Mouse (Mus musculus) MEL (cell line): ENCODE data around the gene Il18rap.

ENCODE experiments used
- CTCF ChIP-seq, 3 experiments: IDR thresholded peaks in 2 of 3; conservative IDR thresholded peaks in 1 of 3; 2 replicates each; pipeline ENCODE4 v1.5.1; 2011 to 2012; ENCODE audit warnings: low read length in 3 of 3, low read depth in 2 of 3, mild to moderate bottlenecking in 2 of 3, improper control_type of control experiment in 1 of 3, inconsistent platforms in 1 of 3, mixed read lengths in 1 of 3, moderate library complexity in 1 of 3; ENCODE audit not compliant: control insufficient read depth in 1 of 3, insufficient read depth in 1 of 3, poor library complexity in 1 of 3, severe bottlenecking in 1 of 3
- ELF1 ChIP-seq: IDR thresholded peaks from 2 replicates; pipeline ENCODE4 v1.6.1; 2014; ENCODE audit warnings: low read depth, mild to moderate bottlenecking, inconsistent platforms, low read length, improper control_type of control experiment, moderate library complexity
- EP300 ChIP-seq, 2 experiments: IDR thresholded peaks; 2 replicates each; pipeline ENCODE4 v1.6.1; 2011; ENCODE audit warnings: improper control_type of control experiment in 2 of 2, low read length in 2 of 2, low read depth in 1 of 2, mild to moderate bottlenecking in 1 of 2
- KAT2A ChIP-seq: conservative IDR thresholded peaks from 2 replicates; pipeline ENCODE4 v1.6.1; 2012; ENCODE audit warnings: low read depth, low read length, improper control_type of control experiment, inconsistent platforms
- POLR2AphosphoS2 ChIP-seq: IDR thresholded peaks from 2 replicates; pipeline ENCODE4 v1.6.1; 2011; ENCODE audit warnings: low read length, improper control_type of control experiment
- SIN3A ChIP-seq: IDR thresholded peaks from 2 replicates; pipeline ENCODE4 v1.6.1; 2012; ENCODE audit warnings: low read length, improper control_type of control experiment, inconsistent platforms

DNA sequence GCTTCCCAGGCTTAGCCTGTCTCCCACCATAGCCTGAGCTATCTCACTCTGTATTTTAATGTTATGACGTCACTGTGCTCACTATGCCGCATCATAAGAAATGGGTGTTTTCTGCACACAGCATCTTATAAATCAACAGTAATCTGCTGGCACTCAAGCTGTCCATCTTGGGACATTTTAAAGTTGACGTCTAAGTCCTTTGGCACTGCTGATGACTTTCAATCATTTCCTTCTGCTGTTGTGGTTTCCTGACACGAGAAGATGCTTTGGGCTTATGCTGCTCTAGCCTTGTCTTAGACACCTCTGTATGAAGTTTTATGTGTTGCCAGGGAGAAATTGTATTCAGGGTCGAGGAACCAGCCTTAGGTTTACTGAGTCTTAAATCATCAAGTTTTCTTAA is 10.6 kb upstream of the Il18rap start:
- TF ChIP-seq KAT2A (no peak), CTCF (IDR thresholded peaks at IDR 0.05 in 2 of 3, conservative IDR thresholded peaks at IDR 0.05 in 1 of 3; ENCODE audit: control insufficient read depth in 1 of 3, insufficient read depth in 1 of 3, low read depth in 2 of 3, low read length in 3 of 3, poor library complexity in 1 of 3, severe bottlenecking in 1 of 3) (no peak), SIN3A (no peak), EP300 (IDR thresholded peaks at IDR 0.05; ENCODE audit: low read depth in 1 of 2, low read length in 2 of 2) (no peak), ELF1 (no peak), POLR2AphosphoS2 (no peak)
